Comparison of ENCODE assay signal across 8 mouse cellular contexts in genomic region chr13:47122537-47123430, GRCm38 (mm10). TPM values are rescaled to one million over a fixed set of nuclear protein-coding genes. Genes with fewer than 3 reads are reported as not detected.
A peak's percentile ranks its signal among the peaks of the same experiment; 100 is the strongest.
DNase-seq lines count a peak whose midpoint lies in the region; ATAC-seq and TF ChIP-seq lines count a peak whose summit lies in the region.

Rnf144b (plus strand) TSS chr13:47122656.

- TF ChIP-seq CTCF in lung, adult 2 months (IDR thresholded peaks at IDR 0.05; ENCODE audit: insufficient read depth, low read length), result no peak

- peaks cover 19% of the 10 kb centered on the region for H3K4me1 ChIP-seq in embryonic facial prominence, embryonic 14.5 days (ENCODE audit: control insufficient read depth, insufficient read depth, low read length)
- peaks cover 8 to 29% of the 10 kb centered on the region in 2 experiments for H3K4me1 ChIP-seq in heart, embryonic 14.5 days (ENCODE audit: control insufficient read depth in 2 of 2, insufficient read depth in 2 of 2, low read length in 2 of 2)
- peaks cover 4% of the 10 kb centered on the region; the same call in 1 of the 2 replicates for H3K4me1 ChIP-seq in lung, adult 2 months (ENCODE audit: control insufficient read depth, insufficient read depth, low read length)
- H3K4me1 ChIP-seq in neural tube, embryonic 15.5 days, result peaks cover 20% of the 10 kb centered on the region

- H3K27ac ChIP-seq in embryonic facial prominence, embryonic 14.5 days (replicated peaks; ENCODE audit: low read depth, low read length), result peak within 1 kb of the TSS; percentile 28
- H3K27ac ChIP-seq in heart, embryonic 14.5 days (replicated peaks in 1 of 2; ENCODE audit: control insufficient read depth in 1 of 2, insufficient read depth in 1 of 2, low read depth in 2 of 2, low read length in 2 of 2), result peak within 1 kb of the TSS; percentile 24 to 45; a peak in 3 of 4 replicates
- H3K27ac ChIP-seq in neural tube, embryonic 15.5 days (replicated peaks), result no peak within 1 kb of the TSS

- H3K4me3 ChIP-seq in embryonic facial prominence, embryonic 14.5 days (ENCODE audit: low read depth, low read length), result peak within 1 kb of the TSS; percentile 60
- peak within 1 kb of the TSS; percentile 58 to 66 for H3K4me3 ChIP-seq in heart, embryonic 14.5 days (ENCODE audit: control insufficient read depth in 1 of 2, insufficient read depth in 1 of 2, low read depth in 1 of 2, low read length in 2 of 2)
- H3K4me3 ChIP-seq in lung, adult 2 months (replicated peaks; ENCODE audit: extremely low read depth, low read depth, low read length), result peak within 1 kb of the TSS; percentile 37
- H3K4me3 ChIP-seq in neural tube, embryonic 15.5 days (replicated peaks), result peak within 1 kb of the TSS; percentile 51

- H3K36me3 ChIP-seq in embryonic facial prominence, embryonic 14.5 days (ENCODE audit: control insufficient read depth, insufficient read depth, low read length), result no peaks in the 10 kb centered on the region
- H3K36me3 ChIP-seq in heart, embryonic 14.5 days (ENCODE audit: control insufficient read depth, insufficient read depth, low read length), result no peaks in the 10 kb centered on the region
- no peaks in the 10 kb centered on the region for H3K36me3 ChIP-seq in neural tube, embryonic 15.5 days

- H3K9me3 ChIP-seq in embryonic facial prominence, embryonic 14.5 days (ENCODE audit: control insufficient read depth, low read length), result no peaks in the 10 kb centered on the region
- no peaks in the 10 kb centered on the region for H3K9me3 ChIP-seq in heart, embryonic 14.5 days (ENCODE audit: control insufficient read depth, low read length)
- no peaks in the 10 kb centered on the region for H3K9me3 ChIP-seq in neural tube, embryonic 15.5 days (replicated peaks)

- no peak for TF ChIP-seq POLR2A in lung, adult 2 months (IDR thresholded peaks at IDR 0.05; ENCODE audit: borderline replicate concordance, extremely low read depth, low read depth, low read length)

- DNase-seq in spleen, postnatal 10 days (ENCODE audit: low spot score in 2 of 2), result peak; percentile 19 to 41
- no peak for DNase-seq in spleen, postnatal 36 days (ENCODE audit: low spot score in 2 of 2)
- DNase-seq in embryonic facial prominence, embryonic 14.5 days (ENCODE audit: low spot score), result peak; percentile 65
- peak; percentile 19 to 55 for DNase-seq in layer of hippocampus, adult 18-20 months (ENCODE audit: low spot score in 2 of 2)
- DNase-seq in lung, adult 2 months, result no peak
- peak; percentile 80 for DNase-seq in thymus, postnatal 4 days

- H3K9ac ChIP-seq in embryonic facial prominence, embryonic 14.5 days (ENCODE audit: low read depth, low read length), result peak within 1 kb of the TSS; percentile 69
- peak within 1 kb of the TSS; percentile 76 for H3K9ac ChIP-seq in heart, embryonic 14.5 days (ENCODE audit: low read length)
- peak within 1 kb of the TSS; percentile 49 for H3K9ac ChIP-seq in neural tube, embryonic 15.5 days (replicated peaks)

- ATAC-seq in embryonic facial prominence, embryonic 14.5 days (ENCODE audit: low read depth), result peak; percentile 53; the same call in 1 of the 2 replicates
- ATAC-seq in heart, embryonic 14.5 days (ENCODE audit: insufficient number of reproducible peaks, insufficient read depth, low FRiP score, low read depth), result no peak
- ATAC-seq in neural tube, embryonic 15.5 days (ENCODE audit: low FRiP score), result peak; percentile 50

- H3K4me2 ChIP-seq in embryonic facial prominence, embryonic 14.5 days (ENCODE audit: low read depth, low read length), result peak within 1 kb of the TSS; percentile 97
- H3K4me2 ChIP-seq in heart, embryonic 14.5 days (ENCODE audit: low read length), result peak within 1 kb of the TSS; percentile 79
- peak within 1 kb of the TSS; percentile 90 for H3K4me2 ChIP-seq in neural tube, embryonic 15.5 days

- peaks cover 15% of the 10 kb centered on the region for H3K27me3 ChIP-seq in embryonic facial prominence, embryonic 14.5 days (replicated peaks; ENCODE audit: control insufficient read depth, insufficient read depth, low read length)
- no peaks in the 10 kb centered on the region for H3K27me3 ChIP-seq in heart, embryonic 14.5 days (ENCODE audit: control insufficient read depth, insufficient read depth, low read length)
- H3K27me3 ChIP-seq in neural tube, embryonic 15.5 days (replicated peaks), result peaks cover 17% of the 10 kb centered on the region; the same call in 1 of the 2 replicates

- WGBS in embryonic facial prominence, embryonic 14.5 days, result 2% methylated on average over 41 of the region's 55 CpGs
- 1% methylated on average over 53 of the region's 55 CpGs for WGBS in heart, embryonic 14.5 days
- WGBS in lung, adult 2 months, result 3% methylated on average over 55 of the region's 55 CpGs
- WGBS in neural tube, embryonic 15.5 days, result under 1% methylated on average over 55 of the region's 55 CpGs

RNA-seq across cellular contexts. Expression of gene Rnf144b, which starts in this region (rescaled TPM):
- polyA plus RNA-seq in embryonic facial prominence, embryonic 14.5 days (2014; fragmentation: Nextera tagmentation; extraction: Ambion mirVana), result 4.9 and 5.3 TPM in 2 replicates
- 2.3 and 2.6 TPM in 2 replicates for polyA plus RNA-seq in heart, embryonic 14.5 days (2014; fragmentation: Nextera tagmentation; extraction: Ambion mirVana)
- 10 to 100 TPM; 12.9 to 13.6 TPM for total RNA-seq in layer of hippocampus, adult 18-20 months (2021)
- polyA plus RNA-seq in lung, adult 2 months (2012; rRNA removed), result 15.8 and 20.9 TPM in 2 replicates
- 1.1 and 1.2 TPM in 2 replicates for polyA plus RNA-seq in neural tube, embryonic 15.5 days (2015; fragmentation: Nextera tagmentation; extraction: Ambion mirVana)

Comparison
In these comparisons a context has a peak if more than half of its experiments do, and no peak if none do; other contexts are left out.
1. DNase-seq: peak in spleen, postnatal 10 days (2 of 2), embryonic facial prominence, embryonic 14.5 days (single experiment), layer of hippocampus, adult 18-20 months (2 of 2) and thymus, postnatal 4 days (single experiment); none in spleen, postnatal 36 days (0 of 2) and lung, adult 2 months (single experiment).
2. Peak in every context shown above with its lines, with median percentiles within 50 percentile points of each other: H3K4me2 ChIP-seq, H3K4me3 ChIP-seq and H3K9ac ChIP-seq.